Mouse (Mus musculus) left cerebral cortex, adult 8-10 months (tissue): ENCODE data around the gene Tmem231. TPM values are rescaled to one million over a fixed set of nuclear protein-coding genes. Genes with fewer than 3 reads are reported as not detected.

ENCODE experiments used
- DNase-seq, 2 experiments: peaks; one replicate each; pipeline ENCODE4 v3.0.0; 2022; ENCODE audit warnings: low spot score in 2 of 2
- total RNA-seq, 4 experiments: library from RNA; stranded (reverse); gene quantifications; 2 replicates each; pipeline ENCODE4 v1.2.4; 2022

Gene Tmem231
- 10 to 100 TPM; 11.6 to 13.2 (median 12.5) TPM for total RNA-seq

- peak; percentile 71 to 92 for DNase-seq
These were observed at the start of gene Tmem231 for GRCm38 (mm10) chr8:111933348-111934076. Gene Tmem231 (minus strand): TSS chr8:111933881.

DNA sequence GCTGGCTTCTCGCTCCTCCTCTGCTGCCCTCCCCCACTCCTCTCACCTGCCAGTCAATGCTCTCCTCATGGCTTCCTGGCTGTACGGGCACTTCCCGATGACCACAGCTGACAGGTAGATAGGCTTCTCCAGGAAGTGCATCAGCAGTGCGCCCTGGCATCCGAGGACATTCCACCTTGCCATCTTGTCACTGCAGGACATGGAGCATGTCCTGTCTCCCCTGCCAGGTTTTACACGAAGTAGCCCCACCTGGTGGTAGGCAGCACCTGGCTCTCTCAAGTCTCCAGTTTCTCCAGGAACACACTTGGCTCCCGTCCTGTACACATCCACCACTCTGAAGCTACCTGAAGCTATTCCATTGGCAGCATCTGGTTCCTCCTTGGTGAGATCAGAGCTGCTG lies 48.4 kb upstream of the Tmem231 start:
- no peak for DNase-seq

DNA sequence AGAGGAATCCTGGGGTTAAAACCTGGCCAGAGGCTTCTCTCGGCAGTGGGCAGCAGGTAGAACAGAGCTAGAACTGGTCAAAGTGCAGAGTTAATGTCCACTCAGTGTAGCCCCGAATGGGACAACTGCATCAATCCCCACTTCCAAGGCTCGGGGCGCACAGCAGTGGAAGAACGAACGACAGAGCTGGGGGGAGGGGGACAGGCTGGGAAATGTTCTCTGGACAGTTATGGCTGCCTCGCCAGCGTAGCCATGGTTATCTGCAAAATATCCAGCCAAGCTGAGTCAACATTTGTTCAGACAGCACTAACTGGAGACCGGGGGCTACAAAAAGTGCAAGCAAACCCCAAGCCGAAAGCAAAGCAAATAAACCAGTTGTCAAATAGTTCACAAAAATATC lies 44.5 kb upstream of the Tmem231 start:
- DNase-seq: no peak

- no peak for DNase-seq
These were observed 42.6 kb upstream of the Tmem231 start for GRCm38 (mm10) chr8:111976326-111976725.

DNA sequence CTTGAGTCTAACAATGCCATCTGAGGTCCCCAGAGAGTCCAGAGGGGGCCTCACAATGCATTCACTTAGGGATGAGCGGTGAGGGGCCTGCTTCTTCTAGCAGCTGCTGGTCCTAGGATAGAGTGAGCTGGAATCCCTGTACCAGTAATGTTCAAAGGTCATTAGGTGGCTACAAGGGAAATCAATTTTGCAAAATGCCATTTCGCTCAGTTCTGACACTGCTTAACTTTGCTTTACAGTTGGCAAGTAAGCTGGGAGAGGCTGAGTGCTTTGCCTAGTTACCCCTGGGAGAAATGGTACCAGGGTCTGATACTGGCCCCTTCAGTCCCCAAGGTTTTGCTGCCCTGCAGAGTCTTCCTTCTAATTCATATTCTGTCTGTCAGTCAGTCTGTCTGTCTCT lies 42.0 kb upstream of the Tmem231 start:
- DNase-seq: no peak

GRCm38 (mm10) chr8:111974138-111974537 lies 40.5 kb upstream of the Tmem231 start:
- DNase-seq: no peak

DNA sequence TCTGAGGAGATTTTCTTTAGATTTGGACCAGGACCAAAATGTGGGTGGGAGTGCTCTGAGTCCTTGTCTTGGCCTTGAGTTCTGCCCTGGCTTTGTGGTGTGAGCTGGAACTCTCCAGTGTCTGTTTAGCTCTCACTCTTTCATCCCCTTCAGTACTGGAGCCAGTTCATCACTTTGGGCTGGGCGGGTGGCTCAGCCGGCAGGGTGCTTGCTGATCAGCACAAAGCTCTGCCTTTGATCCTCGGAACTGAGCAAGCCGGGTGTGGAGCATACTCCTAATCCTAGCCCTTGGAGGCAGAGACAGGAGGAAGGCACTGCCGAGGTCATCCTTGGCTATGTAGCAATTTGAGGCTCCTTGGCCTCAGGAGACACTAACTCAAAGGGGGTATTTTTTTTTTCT lies 35.3 kb upstream of the Tmem231 start:
- no peak for DNase-seq

GRCm38 (mm10) chr8:111968541-111968940 lies 34.9 kb upstream of the Tmem231 start:
- no peak for DNase-seq

- no peak for DNase-seq
These were observed 33.7 kb upstream of the Tmem231 start for GRCm38 (mm10) chr8:111967246-111967870.

GRCm38 (mm10) chr8:111964849-111965561 lies 31.3 kb upstream of the Tmem231 start:
- no peak for DNase-seq

DNA sequence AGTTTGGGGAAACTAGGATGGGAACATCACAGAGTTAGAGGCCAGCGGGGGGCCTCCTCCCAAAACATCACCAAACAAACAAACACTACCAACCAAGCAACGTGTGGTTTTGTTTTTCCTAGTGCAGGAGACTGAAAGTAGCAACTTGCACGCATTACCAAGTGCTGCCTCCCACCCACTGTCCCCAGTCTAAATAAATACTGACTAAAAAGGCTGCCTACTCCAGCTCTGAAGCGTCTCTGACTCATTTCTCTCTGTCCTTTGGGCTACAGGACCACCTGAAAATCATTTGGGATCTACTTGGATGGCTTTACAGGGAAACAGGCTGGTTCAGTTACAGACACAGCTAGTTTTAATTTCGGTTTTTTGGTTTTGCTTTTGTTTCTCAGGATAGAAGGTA lies 30.7 kb upstream of the Tmem231 start:
- DNase-seq: no peak

DNA sequence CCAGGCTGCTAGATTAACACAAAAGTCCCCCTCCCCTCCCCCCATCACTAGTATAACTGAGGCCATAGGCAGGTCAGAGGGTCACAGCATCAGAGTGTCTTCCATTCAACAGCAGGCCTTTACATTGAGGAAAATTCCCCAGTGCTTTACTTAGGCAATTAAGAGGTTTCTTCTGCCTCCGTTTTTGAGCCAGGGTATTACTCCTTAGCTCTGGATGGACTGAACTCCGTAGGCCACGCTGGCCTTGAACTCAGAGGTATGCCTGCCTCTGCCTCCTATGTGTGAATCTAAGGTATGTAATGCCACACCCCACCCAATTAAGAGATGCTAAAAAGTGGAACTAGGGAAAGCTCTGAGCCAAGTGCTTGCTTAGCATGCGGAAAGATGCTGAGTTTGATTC lies 29.9 kb upstream of the Tmem231 start:
- DNase-seq: no peak

DNA sequence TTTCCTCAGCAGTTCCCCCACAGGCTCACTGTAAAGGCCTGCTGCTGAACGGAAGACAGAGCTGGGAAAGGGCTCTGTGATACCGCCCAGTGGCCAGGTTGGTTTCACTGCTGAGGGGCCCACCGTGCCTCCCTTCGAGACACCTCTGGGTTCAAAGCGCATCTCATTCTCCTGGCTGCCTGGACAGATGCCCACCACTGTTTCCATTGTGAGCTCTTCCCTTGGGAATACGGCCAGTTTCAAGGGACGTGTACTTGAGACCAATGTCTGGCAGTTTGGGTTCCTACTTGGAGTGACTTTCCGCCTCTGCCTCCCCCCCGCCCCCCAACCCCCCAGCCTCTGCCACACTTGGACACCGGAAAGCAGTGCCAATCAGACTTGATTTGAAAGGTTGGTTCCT lies 29.4 kb upstream of the Tmem231 start:
- DNase-seq: no peak

- no peak for DNase-seq
These were observed 28.9 kb upstream of the Tmem231 start for GRCm38 (mm10) chr8:111962589-111962988.

DNA sequence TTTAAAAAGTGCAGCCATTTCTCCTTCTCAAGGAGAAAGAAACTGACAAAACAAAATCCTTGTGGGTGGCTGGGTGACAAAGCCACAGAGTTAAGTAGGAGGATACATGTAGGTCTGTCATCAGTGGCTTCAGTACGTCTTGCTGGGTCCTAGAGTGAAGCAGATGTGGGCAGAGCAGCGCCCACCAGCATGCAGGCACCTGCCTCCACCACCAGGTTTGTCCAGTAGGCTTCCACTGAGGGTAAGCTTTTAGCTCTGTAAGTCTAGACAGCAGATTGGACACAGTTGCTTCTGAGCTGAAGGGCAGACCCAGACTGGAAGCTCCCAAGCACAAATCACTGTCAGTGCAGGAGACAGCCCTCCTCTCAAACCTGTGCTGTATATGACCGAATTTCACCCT lies 27.6 kb upstream of the Tmem231 start:
- no peak for DNase-seq

DNA sequence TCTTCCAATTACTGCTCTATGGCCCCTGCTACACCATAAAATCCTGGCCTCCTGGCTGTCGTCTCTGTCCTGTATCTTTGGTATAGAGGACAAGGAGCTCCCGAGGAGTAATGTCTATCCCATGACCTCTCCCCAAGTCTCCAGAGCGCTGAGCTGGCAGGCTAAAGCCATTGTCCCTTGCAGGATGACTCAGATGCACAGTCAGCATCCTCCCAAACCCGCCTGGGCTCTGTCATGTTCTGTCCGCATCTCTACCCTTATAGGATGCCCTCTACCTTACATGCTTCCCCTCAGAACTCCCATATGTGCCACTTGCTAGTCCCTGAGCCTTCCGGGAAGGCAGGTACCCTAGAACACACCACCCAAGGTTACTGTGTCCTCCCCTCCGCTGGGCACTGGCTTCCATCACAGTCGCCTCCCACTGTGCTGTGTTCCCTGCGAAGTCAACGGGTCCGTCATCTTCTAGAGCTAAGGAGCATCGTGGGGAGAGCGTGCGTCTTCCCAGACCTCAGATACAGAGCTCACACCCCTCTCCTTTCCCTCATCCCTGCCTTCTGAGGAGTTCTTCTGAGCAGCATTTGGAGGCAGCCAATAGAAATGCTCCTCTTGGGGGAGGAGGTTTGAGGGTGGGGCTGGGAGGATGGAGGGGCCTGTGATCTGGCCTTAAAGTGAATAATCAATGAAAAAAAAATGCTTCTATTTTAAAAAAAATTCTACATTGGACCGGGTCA lies 27.1 kb upstream of the Tmem231 start:
- no peak for DNase-seq

DNA sequence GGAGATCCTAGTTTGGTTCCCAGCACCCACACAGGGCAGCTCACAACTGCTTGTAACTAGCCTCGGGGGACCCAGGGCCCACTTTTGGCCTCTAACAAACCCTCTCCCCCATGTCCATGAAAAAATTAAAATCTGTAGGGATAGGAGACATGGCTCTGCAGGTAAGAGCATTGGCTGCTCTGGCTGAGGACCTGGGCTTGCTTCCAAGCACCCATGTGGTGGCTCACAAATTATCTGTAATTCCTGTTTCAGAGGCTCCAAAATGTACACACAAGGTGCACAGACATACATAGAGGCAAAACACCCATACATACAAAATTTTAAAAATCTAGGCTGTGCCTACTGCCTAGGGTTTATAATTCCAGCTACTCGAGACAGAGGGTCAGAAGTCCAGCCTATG lies 23.6 kb upstream of the Tmem231 start:
- DNase-seq: no peak

DNA sequence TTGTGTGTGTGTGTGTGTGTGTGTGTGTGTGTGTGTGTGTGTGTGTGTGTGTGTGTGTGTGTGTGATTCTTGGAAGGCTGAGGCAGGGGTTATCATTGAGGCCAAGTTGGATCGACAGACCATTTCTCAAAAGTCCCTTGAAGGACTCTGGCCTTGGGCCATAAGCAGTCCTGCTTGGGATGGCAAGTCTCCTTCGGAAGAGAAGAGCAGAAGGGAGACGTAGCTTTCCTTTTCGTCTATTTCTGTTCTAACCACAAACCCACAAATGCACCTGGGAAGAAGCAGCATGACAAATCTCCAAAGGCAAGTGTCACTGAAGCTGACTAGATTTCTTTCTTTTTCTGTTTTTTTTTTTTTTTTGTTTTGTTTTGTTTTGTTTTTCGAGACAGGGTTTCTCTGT lies 22.2 kb upstream of the Tmem231 start:
- no peak for DNase-seq

GRCm38 (mm10) chr8:111954844-111955594 lies 21.3 kb upstream of the Tmem231 start:
- DNase-seq: no peak

- DNase-seq: no peak
These were observed 18.3 kb upstream of the Tmem231 start for GRCm38 (mm10) chr8:111951936-111952335.

GRCm38 (mm10) chr8:111951317-111951716 lies 17.6 kb upstream of the Tmem231 start:
- peak in 1 of 2 experiments; percentile 69 for DNase-seq
